Mouse (Mus musculus): ENCODE results near the gene Heatr9. TPM values are rescaled to one million over a fixed set of nuclear protein-coding genes. Genes with fewer than 3 reads are reported as not detected.

Gene Heatr9
- 0.09 TPM in 1 of 2 replicates, not detected in the other for polyA plus RNA-seq (2015; fragmentation: Nextera tagmentation; extraction: Ambion mirVana)

GRCm38 (mm10) chr11:83522075-83522474, at the start of gene Heatr9:
Heatr9 (minus strand) TSS chr11:83522175.
- Histone ChIP-seq H3K36me3 (no peaks in the 10 kb centered on the region), H3K4me1 (replicated peaks) (no peaks in the 10 kb centered on the region), H3K9ac (no peak within 1 kb of the TSS), H3K9me3 (replicated peaks) (no peaks in the 10 kb centered on the region), H3K4me2 (no peak within 1 kb of the TSS), H3K4me3 (no peak within 1 kb of the TSS), H3K27me3 (no peaks in the 10 kb centered on the region), H3K27ac (no peak within 1 kb of the TSS)
- WGBS: 78% methylated on average over 3 of the region's 3 CpGs
- ATAC-seq (replicated peaks; ENCODE audit: insufficient number of reproducible peaks, insufficient read depth, low FRiP score, low read depth): no peak

- WGBS: 75% methylated on average over 2 of the region's 2 CpGs
- H3K27ac ChIP-seq: no peak overlapping the region
- H3K27me3 ChIP-seq: no peaks in the 10 kb centered on the region
- no peak for ATAC-seq (replicated peaks; ENCODE audit: insufficient number of reproducible peaks, insufficient read depth, low FRiP score, low read depth)
- H3K9ac ChIP-seq: no peak overlapping the region
- H3K4me1 ChIP-seq (replicated peaks): no peaks in the 10 kb centered on the region
- H3K36me3 ChIP-seq: no peaks in the 10 kb centered on the region
- H3K9me3 ChIP-seq (replicated peaks): no peaks in the 10 kb centered on the region
- H3K4me3 ChIP-seq: no peak overlapping the region
- H3K4me2 ChIP-seq: no peak overlapping the region
Observed at GRCm38 (mm10) chr11:83570189-83570588, 48.2 kb upstream of the Heatr9 start.

- Histone ChIP-seq H3K9ac (no peak overlapping the region), H3K36me3 (no peaks in the 10 kb centered on the region), H3K27ac (no peak overlapping the region), H3K4me1 (replicated peaks) (no peaks in the 10 kb centered on the region), H3K4me3 (no peak overlapping the region), H3K27me3 (no peaks in the 10 kb centered on the region), H3K9me3 (replicated peaks) (no peaks in the 10 kb centered on the region), H3K4me2 (no peak overlapping the region)
- 87% methylated on average over 7 of the region's 7 CpGs for WGBS
- ATAC-seq (replicated peaks; ENCODE audit: insufficient number of reproducible peaks, insufficient read depth, low FRiP score, low read depth): no peak
Observed at GRCm38 (mm10) chr11:83569249-83569648, 47.3 kb upstream of the Heatr9 start.

- H3K9ac ChIP-seq: no peak overlapping the region
- ATAC-seq (replicated peaks; ENCODE audit: insufficient number of reproducible peaks, insufficient read depth, low FRiP score, low read depth): no peak
- WGBS: 80% methylated on average over 3 of the region's 3 CpGs
- H3K9me3 ChIP-seq (replicated peaks): no peaks in the 10 kb centered on the region
- H3K4me1 ChIP-seq (replicated peaks): no peaks in the 10 kb centered on the region
- no peaks in the 10 kb centered on the region for H3K27me3 ChIP-seq
- no peak overlapping the region for H3K27ac ChIP-seq
- no peaks in the 10 kb centered on the region for H3K36me3 ChIP-seq
- H3K4me3 ChIP-seq: no peak overlapping the region
- H3K4me2 ChIP-seq: no peak overlapping the region
Observed at GRCm38 (mm10) chr11:83568786-83569185, 46.8 kb upstream of the Heatr9 start.

- no peak overlapping the region for H3K27ac ChIP-seq
- no peaks in the 10 kb centered on the region for H3K4me1 ChIP-seq (replicated peaks)
- no peak overlapping the region for H3K9ac ChIP-seq
- ATAC-seq (replicated peaks; ENCODE audit: insufficient number of reproducible peaks, insufficient read depth, low FRiP score, low read depth): no peak
- WGBS: 85% methylated on average over 9 of the region's 9 CpGs
- H3K9me3 ChIP-seq (replicated peaks): no peaks in the 10 kb centered on the region
- H3K4me2 ChIP-seq: no peak overlapping the region
- no peaks in the 10 kb centered on the region for H3K27me3 ChIP-seq
- no peak overlapping the region for H3K4me3 ChIP-seq
- H3K36me3 ChIP-seq: no peaks in the 10 kb centered on the region
Observed at GRCm38 (mm10) chr11:83568061-83568460, 46.1 kb upstream of the Heatr9 start.

- H3K4me3 ChIP-seq: no peak overlapping the region
- ATAC-seq (replicated peaks; ENCODE audit: insufficient number of reproducible peaks, insufficient read depth, low FRiP score, low read depth): no peak
- H3K4me2 ChIP-seq: no peak overlapping the region
- no peaks in the 10 kb centered on the region for H3K27me3 ChIP-seq
- WGBS: 57% methylated on average over 7 of the region's 7 CpGs
- H3K27ac ChIP-seq: no peak overlapping the region
- H3K4me1 ChIP-seq (replicated peaks): no peaks in the 10 kb centered on the region
- no peaks in the 10 kb centered on the region for H3K9me3 ChIP-seq (replicated peaks)
- no peaks in the 10 kb centered on the region for H3K36me3 ChIP-seq
- no peak overlapping the region for H3K9ac ChIP-seq
Observed at GRCm38 (mm10) chr11:83567311-83567710, 45.3 kb upstream of the Heatr9 start.

- Histone ChIP-seq H3K27ac (no peak overlapping the region), H3K9ac (no peak overlapping the region), H3K4me1 (replicated peaks) (no peaks in the 10 kb centered on the region), H3K27me3 (no peaks in the 10 kb centered on the region), H3K4me3 (no peak overlapping the region), H3K36me3 (no peaks in the 10 kb centered on the region), H3K4me2 (no peak overlapping the region), H3K9me3 (replicated peaks) (no peaks in the 10 kb centered on the region)
- no peak for ATAC-seq (replicated peaks; ENCODE audit: insufficient number of reproducible peaks, insufficient read depth, low FRiP score, low read depth)
Observed at GRCm38 (mm10) chr11:83566617-83567016, 44.6 kb upstream of the Heatr9 start.

- Histone ChIP-seq H3K9ac (no peak overlapping the region), H3K27me3 (no peaks in the 10 kb centered on the region), H3K36me3 (no peaks in the 10 kb centered on the region), H3K27ac (no peak overlapping the region), H3K9me3 (replicated peaks) (no peaks in the 10 kb centered on the region), H3K4me3 (no peak overlapping the region), H3K4me2 (no peak overlapping the region), H3K4me1 (replicated peaks) (no peaks in the 10 kb centered on the region)
- ATAC-seq (replicated peaks; ENCODE audit: insufficient number of reproducible peaks, insufficient read depth, low FRiP score, low read depth): no peak
- 52% methylated on average over 2 of the region's 2 CpGs for WGBS
Observed at GRCm38 (mm10) chr11:83563754-83564153, 41.8 kb upstream of the Heatr9 start.

GRCm38 (mm10) chr11:83562311-83562887, 40.4 kb upstream of the Heatr9 start:
- 72% methylated on average over 6 of the region's 6 CpGs for WGBS
- Histone ChIP-seq H3K4me1 (replicated peaks) (no peaks in the 10 kb centered on the region), H3K4me2 (no peak overlapping the region), H3K27me3 (no peaks in the 10 kb centered on the region), H3K9ac (no peak overlapping the region), H3K9me3 (replicated peaks) (no peaks in the 10 kb centered on the region), H3K36me3 (no peaks in the 10 kb centered on the region), H3K27ac (no peak overlapping the region), H3K4me3 (no peak overlapping the region)
- ATAC-seq (replicated peaks; ENCODE audit: insufficient number of reproducible peaks, insufficient read depth, low FRiP score, low read depth): no peak

GRCm38 (mm10) chr11:83560405-83560804, 38.4 kb upstream of the Heatr9 start:
- H3K4me3 ChIP-seq: no peak overlapping the region
- H3K9ac ChIP-seq: no peak overlapping the region
- H3K9me3 ChIP-seq (replicated peaks): no peaks in the 10 kb centered on the region
- H3K27me3 ChIP-seq: no peaks in the 10 kb centered on the region
- no peak for ATAC-seq (replicated peaks; ENCODE audit: insufficient number of reproducible peaks, insufficient read depth, low FRiP score, low read depth)
- H3K27ac ChIP-seq: no peak overlapping the region
- no peak overlapping the region for H3K4me2 ChIP-seq
- no peaks in the 10 kb centered on the region for H3K4me1 ChIP-seq (replicated peaks)
- H3K36me3 ChIP-seq: no peaks in the 10 kb centered on the region
- 64% methylated on average over 6 of the region's 6 CpGs for WGBS

- Histone ChIP-seq H3K9ac (no peak overlapping the region), H3K4me1 (replicated peaks) (no peaks in the 10 kb centered on the region), H3K27me3 (no peaks in the 10 kb centered on the region), H3K9me3 (replicated peaks) (no peaks in the 10 kb centered on the region), H3K4me3 (no peak overlapping the region), H3K36me3 (no peaks in the 10 kb centered on the region), H3K4me2 (no peak overlapping the region), H3K27ac (no peak overlapping the region)
- ATAC-seq (replicated peaks; ENCODE audit: insufficient number of reproducible peaks, insufficient read depth, low FRiP score, low read depth): no peak
- 73% methylated on average over 10 of the region's 10 CpGs for WGBS
Observed at GRCm38 (mm10) chr11:83557074-83557473, 35.1 kb upstream of the Heatr9 start.

- no peaks in the 10 kb centered on the region for H3K4me1 ChIP-seq (replicated peaks)
- no peak overlapping the region for H3K9ac ChIP-seq
- H3K27ac ChIP-seq: no peak overlapping the region
- H3K4me3 ChIP-seq: no peak overlapping the region
- H3K27me3 ChIP-seq: no peaks in the 10 kb centered on the region
- no peaks in the 10 kb centered on the region for H3K9me3 ChIP-seq (replicated peaks)
- no peak overlapping the region for H3K4me2 ChIP-seq
- no peaks in the 10 kb centered on the region for H3K36me3 ChIP-seq
- no peak; the same call in 1 of the 2 replicates for ATAC-seq (replicated peaks; ENCODE audit: insufficient number of reproducible peaks, insufficient read depth, low FRiP score, low read depth)
- 26% methylated on average over 8 of the region's 8 CpGs for WGBS
Observed at GRCm38 (mm10) chr11:83556085-83556781, 34.3 kb upstream of the Heatr9 start.

Data from heart, embryonic 15.5 days (tissue).